Mouse (Mus musculus) G1E (cell line): ENCODE results near the gene Senp7. TPM values are rescaled to one million over a fixed set of nuclear protein-coding genes. Genes with fewer than 3 reads are reported as not detected.

ENCODE experiments used
- ATAC-seq: 2 replicates; pipeline ENCODE4 v1.8.0; 2016; ENCODE audit warnings: mild to moderate bottlenecking; ENCODE audit not compliant: insufficient number of reproducible peaks, poor library complexity, low FRiP score, severe bottlenecking; ENCODE audit errors: extremely low read depth
- DNase-seq: peaks from one replicate; pipeline ENCODE4 v3.0.0; 2012; ENCODE audit warnings: low spot score
- H3K27me3 ChIP-seq: 2 replicates; pipeline ENCODE4 v1.6.1; 2012; ENCODE audit warnings: mild to moderate bottlenecking, low read length, inconsistent platforms; ENCODE audit not compliant: insufficient read depth
- H3K36me3 ChIP-seq: replicated peaks from 2 replicates; pipeline ENCODE3; 2012; ENCODE audit warnings: mild to moderate bottlenecking, inconsistent platforms
- H3K4me1 ChIP-seq: 2 replicates; pipeline ENCODE4 v1.6.1; 2012; ENCODE audit warnings: low read depth, low read length, inconsistent platforms, mixed read lengths; ENCODE audit not compliant: insufficient read depth
- H3K4me3 ChIP-seq: 2 replicates; pipeline ENCODE4 v1.5.1; 2012; ENCODE audit warnings: low read depth, mild to moderate bottlenecking, inconsistent platforms, low read length, moderate library complexity, mixed read lengths
- H3K9me3 ChIP-seq: replicated peaks from 2 replicates; pipeline ENCODE4 v1.6.1; 2012; ENCODE audit warnings: inconsistent platforms
- CTCF ChIP-seq: IDR thresholded peaks from 2 replicates; pipeline ENCODE4 v1.5.1; 2012; ENCODE audit warnings: low read depth, low read length, inconsistent platforms, mixed read lengths
- GATA1 ChIP-seq: IDR thresholded peaks from 2 replicates; pipeline ENCODE4 v1.6.1; 2012; ENCODE audit warnings: borderline replicate concordance, low read length, inconsistent platforms, mixed read lengths
- GATA2 ChIP-seq: IDR thresholded peaks from 2 replicates; pipeline ENCODE4 v1.6.1; 2012; ENCODE audit warnings: low read depth, low read length, inconsistent platforms, borderline replicate concordance
- POLR2AphosphoS5 ChIP-seq: IDR thresholded peaks from 2 replicates; pipeline ENCODE4 v1.6.1; 2012; ENCODE audit warnings: low read depth, low read length, inconsistent platforms; ENCODE audit not compliant: insufficient replicate concordance
- TAL1 ChIP-seq: conservative IDR thresholded peaks from 2 replicates; pipeline ENCODE4 v1.6.1; 2012; ENCODE audit warnings: low read depth, low read length, inconsistent platforms, mixed read lengths
- polyA plus RNA-seq: library from polyadenylated mRNA; stranded (reverse); fragments of >175 nt; gene quantifications from 2 replicates; pipeline ENCODE4 v1.2.3, GENCODE M21; 2012
- total RNA-seq, 2 experiments: library from RNA; stranded (forward) in 1 of 2; stranded (reverse) in 1 of 2; fragments of 200-1000 nt in 1 of 2; fragments of >200 nt in 1 of 2; fragmentation: Nextera tagmentation in 1 of 2; gene quantifications; 2 replicates each; pipeline ENCODE4 v1.2.3; 2014 to 2017

Senp7 gene
- total and polyA plus RNA-seq, 3 experiments: 20.5 to 115 (median 37.4) TPM

GRCm38 (mm10) chr16:56027854-56028629 lies 20.1 kb upstream of the Senp7 start:
- peak overlapping the region; percentile 90 for H3K4me3 ChIP-seq
- DNase-seq (no peak), ATAC-seq (no peak)
- H3K36me3 ChIP-seq: peaks cover 53% of the 10 kb centered on the region
- H3K9me3 ChIP-seq: no peaks in the 10 kb centered on the region
- H3K4me1 ChIP-seq: peaks cover 38% of the 10 kb centered on the region
- TF ChIP-seq POLR2AphosphoS5: no peak
- no peak for TF ChIP-seq CTCF
- no peak for TF ChIP-seq GATA2
- TF ChIP-seq GATA1: no peak
- no peak for TF ChIP-seq TAL1
- no peaks in the 10 kb centered on the region for H3K27me3 ChIP-seq

GRCm38 (mm10) chr16:56028722-56029551 lies 19.2 kb upstream of the Senp7 start:
- peak; percentile 44 for DNase-seq
- TF ChIP-seq GATA2 (no peak), TAL1 (no peak), CTCF (no peak), GATA1 (no peak), POLR2AphosphoS5 (no peak)
- Histone ChIP-seq H3K27me3 (no peaks in the 10 kb centered on the region), H3K4me1 (peaks cover 40% of the 10 kb centered on the region), H3K36me3 (peaks cover 59% of the 10 kb centered on the region), H3K4me3 (peak overlapping the region; percentile 90), H3K9me3 (no peaks in the 10 kb centered on the region)
- ATAC-seq: no peak

GRCm38 (mm10) chr16:56029661-56030082 lies 18.5 kb upstream of the Senp7 start, which contains the start of gene Pcnp:
Pcnp (minus strand) TSS chr16:56029739.
- Histone ChIP-seq H3K9me3 (no peaks in the 10 kb centered on the region), H3K4me3 (peak within 1 kb of the TSS; percentile 90), H3K27me3 (no peaks in the 10 kb centered on the region), H3K4me1 (peaks cover 43% of the 10 kb centered on the region), H3K36me3 (peaks cover 60% of the 10 kb centered on the region)
- DNase-seq: peak; percentile 92
- ATAC-seq: peak; percentile 98
- no peak for TF ChIP-seq TAL1
- TF ChIP-seq GATA1: no peak
- TF ChIP-seq POLR2AphosphoS5: peak; percentile 87
- no peak for TF ChIP-seq GATA2

GRCm38 (mm10) chr16:56034566-56034965 lies 13.6 kb upstream of the Senp7 start:
- ATAC-seq: no peak
- Histone ChIP-seq H3K4me1 (peaks cover 35% of the 10 kb centered on the region), H3K9me3 (no peaks in the 10 kb centered on the region), H3K36me3 (peaks cover 47% of the 10 kb centered on the region), H3K4me3 (no peak overlapping the region), H3K27me3 (no peaks in the 10 kb centered on the region)
- no peak for DNase-seq
- no peak for TF ChIP-seq GATA2
- no peak for TF ChIP-seq POLR2AphosphoS5
- TF ChIP-seq GATA1: no peak
- TF ChIP-seq TAL1: no peak
- TF ChIP-seq CTCF: no peak

- DNase-seq: no peak
- H3K4me3 ChIP-seq: peak overlapping the region; percentile 77
- peaks cover 41% of the 10 kb centered on the region for H3K36me3 ChIP-seq
- peaks cover 25% of the 10 kb centered on the region for H3K4me1 ChIP-seq
- ATAC-seq: no peak
- H3K9me3 ChIP-seq: no peaks in the 10 kb centered on the region
- H3K27me3 ChIP-seq: no peaks in the 10 kb centered on the region
- TF ChIP-seq GATA1 (no peak), CTCF (no peak), TAL1 (no peak), GATA2 (no peak), POLR2AphosphoS5 (no peak)
Observed at GRCm38 (mm10) chr16:56036501-56036900, 11.6 kb upstream of the Senp7 start.

- DNase-seq (peak; percentile 72), ATAC-seq (peak; percentile 72)
- no peaks in the 10 kb centered on the region for H3K9me3 ChIP-seq
- no peaks in the 10 kb centered on the region for H3K27me3 ChIP-seq
- no peak for TF ChIP-seq TAL1
- TF ChIP-seq CTCF: no peak
- TF ChIP-seq GATA2: no peak
- no peak for TF ChIP-seq GATA1
- TF ChIP-seq POLR2AphosphoS5: no peak
- peaks cover 17% of the 10 kb centered on the region for H3K4me1 ChIP-seq
- H3K36me3 ChIP-seq: peaks cover 33% of the 10 kb centered on the region
- peak within 1 kb of the TSS; percentile 77 for H3K4me3 ChIP-seq
Observed at GRCm38 (mm10) chr16:56037138-56038010, 10.8 kb upstream of the Senp7 start, which contains the start of gene Trmt10c. Trmt10c (minus strand) TSS chr16:56037819.
